In genomic region chr5:22196891-22197290, GRCm38 (mm10) we compare ENCODE assay signal across 27 mouse cellular contexts.
DNase-seq lines count a peak whose midpoint lies in the region; ATAC-seq lines count a peak whose summit lies in the region.
"Had no signal": no experiment of that assay in that cellular context is flagged by ENCODE, and none has a peak within 500 bp of the region (broad histone marks: within the 10 kb centered on the region; RNA-seq: fewer than 3 reads in every experiment).

No protein-coding gene starts in this region.

- peaks cover 12% of the 10 kb centered on the region for H3K4me1 ChIP-seq in hindbrain, embryonic 12.5 days
- H3K4me1 ChIP-seq in hindbrain, embryonic 10.5 days (replicated peaks), result no peaks in the 10 kb centered on the region
- peaks cover 35% of the 10 kb centered on the region for H3K4me1 ChIP-seq in midbrain, embryonic 13.5 days (replicated peaks)
- H3K4me1 ChIP-seq in midbrain, embryonic 10.5 days, result peaks cover 4% of the 10 kb centered on the region
- H3K4me1 ChIP-seq in hindbrain, embryonic 15.5 days (replicated peaks), result peaks cover 15% of the 10 kb centered on the region
- peaks cover 12% of the 10 kb centered on the region for H3K4me1 ChIP-seq in neural tube, embryonic 14.5 days (ENCODE audit: control insufficient read depth, insufficient read depth, low read length)
- H3K4me1 ChIP-seq: embryonic facial prominence, embryonic 12.5 days; lung, embryonic 15.5 days had no signal

- no peak overlapping the region for H3K4me2 ChIP-seq in hindbrain, embryonic 12.5 days (replicated peaks)
- no peak overlapping the region for H3K4me2 ChIP-seq in midbrain, embryonic 13.5 days (replicated peaks)
- no peak overlapping the region for H3K4me2 ChIP-seq in hindbrain, embryonic 15.5 days
- no peak overlapping the region for H3K4me2 ChIP-seq in neural tube, embryonic 14.5 days (ENCODE audit: low read depth, low read length)
- H3K4me2 ChIP-seq: embryonic facial prominence, embryonic 12.5 days; heart, embryonic 11.5 days; limb, embryonic 12.5 days; lung, embryonic 15.5 days had no signal

- no peak overlapping the region for H3K9ac ChIP-seq in hindbrain, embryonic 12.5 days
- no peak overlapping the region for H3K9ac ChIP-seq in midbrain, embryonic 13.5 days (replicated peaks)
- H3K9ac ChIP-seq in hindbrain, embryonic 15.5 days, result no peak overlapping the region
- H3K9ac ChIP-seq in neural tube, embryonic 14.5 days (replicated peaks; ENCODE audit: low read depth, low read length), result no peak overlapping the region
- H3K9ac ChIP-seq: embryonic facial prominence, embryonic 12.5 days; limb, embryonic 12.5 days; lung, embryonic 15.5 days had no signal

- ATAC-seq in hindbrain, embryonic 12.5 days (ENCODE audit: low FRiP score), result peak; percentile 42; the same call in 1 of the 2 replicates
- no peak; the same call in 1 of the 2 replicates for ATAC-seq in midbrain, embryonic 13.5 days
- ATAC-seq in hindbrain, embryonic 15.5 days (ENCODE audit: low FRiP score, low read depth), result no peak
- ATAC-seq in neural tube, embryonic 14.5 days (ENCODE audit: low read depth), result peak; percentile 62
- ATAC-seq: CD4-positive, CD25-positive, alpha-beta regulatory T cell, adult 4 months; forebrain, embryonic 16.5 days had no signal

- no peak overlapping the region for H3K4me3 ChIP-seq in hindbrain, embryonic 12.5 days
- H3K4me3 ChIP-seq in hindbrain, embryonic 10.5 days, result no peak overlapping the region
- no peak overlapping the region for H3K4me3 ChIP-seq in midbrain, embryonic 13.5 days (replicated peaks)
- no peak overlapping the region for H3K4me3 ChIP-seq in midbrain, embryonic 10.5 days
- no peak overlapping the region for H3K4me3 ChIP-seq in hindbrain, embryonic 15.5 days
- H3K4me3 ChIP-seq in neural tube, embryonic 14.5 days (ENCODE audit: low read depth, low read length), result no peak overlapping the region
- H3K4me3 ChIP-seq: embryonic facial prominence, embryonic 12.5 days; gastrocnemius, adult 2 months; layer of hippocampus, adult 2 months; left cerebral cortex, adult 2 months; limb, embryonic 12.5 days; lung, embryonic 15.5 days had no signal

- peak overlapping the region; percentile 1 for H3K27ac ChIP-seq in hindbrain, embryonic 12.5 days
- no peak overlapping the region for H3K27ac ChIP-seq in hindbrain, embryonic 10.5 days
- H3K27ac ChIP-seq in midbrain, embryonic 13.5 days, result peak overlapping the region; percentile 64
- H3K27ac ChIP-seq in midbrain, embryonic 10.5 days (replicated peaks), result no peak overlapping the region
- H3K27ac ChIP-seq in hindbrain, embryonic 15.5 days (replicated peaks), result 0 out of 2 replicates have a peak overlapping the region, but pooled peaks have one; percentile 57
- peak overlapping the region; percentile 52; the same call in 1 of the 2 replicates for H3K27ac ChIP-seq in neural tube, embryonic 14.5 days (ENCODE audit: low read depth, low read length)
- H3K27ac ChIP-seq: embryonic facial prominence, embryonic 12.5 days; gastrocnemius, adult 2 months; layer of hippocampus, adult 2 months; left cerebral cortex, adult 2 months; limb, embryonic 12.5 days; lung, embryonic 15.5 days had no signal

- 73% methylated on average over 2 of the region's 2 CpGs for WGBS in hindbrain, embryonic 12.5 days
- 86% methylated on average over 2 of the region's 2 CpGs for WGBS in hindbrain, embryonic 10.5 days
- WGBS in midbrain, embryonic 13.5 days, result 86% methylated on average over 2 of the region's 2 CpGs
- WGBS in midbrain, embryonic 10.5 days, result 90% methylated on average over 2 of the region's 2 CpGs
- WGBS in hindbrain, embryonic 15.5 days, result 67% methylated on average over 2 of the region's 2 CpGs
- 64% methylated on average over 2 of the region's 2 CpGs for WGBS in neural tube, embryonic 14.5 days

- no peak for DNase-seq in hindbrain, embryonic 10.5 days (ENCODE audit: low spot score)
- DNase-seq in midbrain, embryonic 10.5 days (ENCODE audit: low spot score), result no peak
- no peak for DNase-seq in urinary bladder, adult 18-20 months (ENCODE audit: low spot score in 2 of 2)
- DNase-seq: adrenal gland, postnatal 14 days; cerebellum, adult 11 months; cerebellum, adult 9-10 months; cerebellum, postnatal 36 days; gastrocnemius, adult 2 months; gastrocnemius, postnatal 36 days; heart, adult 18-20 months; heart, postnatal 4 days; kidney, adult 18-20 months; kidney, postnatal 36 days; right cerebral cortex, postnatal 14 days; thymus, postnatal 4 days had no signal

- no peaks in the 10 kb centered on the region for H3K9me3 ChIP-seq in hindbrain, embryonic 12.5 days (replicated peaks)
- no peaks in the 10 kb centered on the region for H3K9me3 ChIP-seq in hindbrain, embryonic 10.5 days
- no peaks in the 10 kb centered on the region for H3K9me3 ChIP-seq in midbrain, embryonic 13.5 days
- no peaks in the 10 kb centered on the region for H3K9me3 ChIP-seq in midbrain, embryonic 10.5 days (replicated peaks)
- H3K9me3 ChIP-seq in hindbrain, embryonic 15.5 days, result no peaks in the 10 kb centered on the region
- no peaks in the 10 kb centered on the region for H3K9me3 ChIP-seq in neural tube, embryonic 14.5 days (ENCODE audit: control insufficient read depth, low read length)
- H3K9me3 ChIP-seq: embryonic facial prominence, embryonic 12.5 days; limb, embryonic 12.5 days; lung, embryonic 15.5 days had no signal

- H3K27me3 ChIP-seq in hindbrain, embryonic 12.5 days, result no peaks in the 10 kb centered on the region
- no peaks in the 10 kb centered on the region for H3K27me3 ChIP-seq in hindbrain, embryonic 10.5 days (ENCODE audit: insufficient read depth, poor library complexity, severe bottlenecking)
- H3K27me3 ChIP-seq in midbrain, embryonic 13.5 days, result no peaks in the 10 kb centered on the region
- no peaks in the 10 kb centered on the region for H3K27me3 ChIP-seq in midbrain, embryonic 10.5 days (ENCODE audit: low read depth, poor library complexity, severe bottlenecking)
- no peaks in the 10 kb centered on the region for H3K27me3 ChIP-seq in hindbrain, embryonic 15.5 days
- H3K27me3 ChIP-seq in neural tube, embryonic 14.5 days (ENCODE audit: control insufficient read depth, insufficient read depth, low read length), result no peaks in the 10 kb centered on the region
- H3K27me3 ChIP-seq: embryonic facial prominence, embryonic 12.5 days; lung, embryonic 15.5 days had no signal

- H3K36me3 ChIP-seq in hindbrain, embryonic 12.5 days, result no peaks in the 10 kb centered on the region
- H3K36me3 ChIP-seq in hindbrain, embryonic 10.5 days, result no peaks in the 10 kb centered on the region
- H3K36me3 ChIP-seq in midbrain, embryonic 13.5 days, result no peaks in the 10 kb centered on the region
- no peaks in the 10 kb centered on the region for H3K36me3 ChIP-seq in midbrain, embryonic 10.5 days
- H3K36me3 ChIP-seq in hindbrain, embryonic 15.5 days, result no peaks in the 10 kb centered on the region
- H3K36me3 ChIP-seq in neural tube, embryonic 14.5 days (ENCODE audit: control insufficient read depth, insufficient read depth, low read length), result no peaks in the 10 kb centered on the region
- H3K36me3 ChIP-seq: embryonic facial prominence, embryonic 12.5 days; limb, embryonic 12.5 days; lung, embryonic 15.5 days had no signal

Comparison
In these comparisons a context has a peak if more than half of its experiments do, and no peak if none do; other contexts are left out.
1. ATAC-seq: peak in hindbrain, embryonic 12.5 days (single experiment) and neural tube, embryonic 14.5 days (single experiment); none in midbrain, embryonic 13.5 days (single experiment) and hindbrain, embryonic 15.5 days (single experiment).
2. H3K27ac ChIP-seq: peak in hindbrain, embryonic 12.5 days (single experiment), midbrain, embryonic 13.5 days (single experiment), hindbrain, embryonic 15.5 days (single experiment) and neural tube, embryonic 14.5 days (single experiment); none in hindbrain, embryonic 10.5 days (single experiment) and midbrain, embryonic 10.5 days (single experiment).